Mouse (Mus musculus) CH12.LX (cell line): Measurements from ENCODE around the gene Smox. TPM values are rescaled to one million over a fixed set of nuclear protein-coding genes. Genes with fewer than 3 reads are reported as not detected.

Source experiments
- DNase-seq: peaks from one replicate; pipeline ENCODE4 v3.0.0-alpha.2; 2013; ENCODE audit errors: extremely low read depth
- H3K27ac ChIP-seq: 2 replicates; pipeline ENCODE4 v1.5.1; 2012; ENCODE audit warnings: low read depth, mild to moderate bottlenecking, control low read depth, moderate library complexity; ENCODE audit not compliant: insufficient read depth
- H3K27me3 ChIP-seq: replicated peaks from 2 replicates; pipeline ENCODE3; 2012; ENCODE audit warnings: inconsistent platforms
- H3K36me3 ChIP-seq, 2 experiments: replicated peaks in 1 of 2; 2 replicates each; pipeline versions ENCODE3 to v1.6.1; 2012; ENCODE audit warnings: inconsistent platforms in 1 of 2, low read length in 1 of 2, mild to moderate bottlenecking in 1 of 2, mixed read lengths in 1 of 2, moderate library complexity in 1 of 2; ENCODE audit not compliant: control insufficient read depth in 1 of 2, insufficient read depth in 1 of 2
- H3K4me1 ChIP-seq, 2 experiments: 2 replicates each; pipeline ENCODE4 v1.6.1; 2012; ENCODE audit warnings: inconsistent platforms in 1 of 2, moderate library complexity in 1 of 2; ENCODE audit not compliant: insufficient read depth in 2 of 2, control insufficient read depth in 1 of 2
- H3K4me2 ChIP-seq: 2 replicates; pipeline ENCODE4 v1.6.1; 2012; ENCODE audit warnings: low read depth, mild to moderate bottlenecking, control low read depth; ENCODE audit not compliant: poor library complexity, insufficient read depth, severe bottlenecking
- H3K4me3 ChIP-seq, 3 experiments: fragments of 150-350 bp in 1 of 3; sonication (generic) in 1 of 3; replicated peaks in 1 of 3; 2 replicates each; pipeline versions ENCODE3 to v1.5.1; 2011 to 2012; ENCODE audit warnings: low read depth in 2 of 3, low read length in 2 of 3, mild to moderate bottlenecking in 2 of 3, moderate library complexity in 2 of 3, control low read depth in 1 of 3, improper control_type of control experiment in 1 of 3, inconsistent platforms in 1 of 3, mixed read lengths in 1 of 3; ENCODE audit not compliant: poor library complexity in 1 of 3
- H3K79me2 ChIP-seq: replicated peaks from 2 replicates; pipeline ENCODE4 v1.6.1; 2012; ENCODE audit warnings: mild to moderate bottlenecking, moderate library complexity; ENCODE audit not compliant: control insufficient read depth, poor library complexity, insufficient read depth, severe bottlenecking; ENCODE audit errors: extremely low read depth
- H3K9ac ChIP-seq: 2 replicates; pipeline ENCODE4 v1.6.1; 2012; ENCODE audit warnings: low read depth, mild to moderate bottlenecking, control low read depth, moderate library complexity; ENCODE audit not compliant: insufficient read depth
- H3K9me3 ChIP-seq: replicated peaks from 2 replicates; pipeline ENCODE3; 2012; ENCODE audit warnings: low read length, inconsistent platforms, mixed read lengths
- IRF4 ChIP-seq: IDR thresholded peaks from 2 replicates; pipeline ENCODE4 v1.6.1; 2014; ENCODE audit warnings: low read depth, mild to moderate bottlenecking, inconsistent platforms, low read length, improper control_type of control experiment
- JUND ChIP-seq: conservative IDR thresholded peaks from 2 replicates; pipeline ENCODE4 v1.6.1; 2011; ENCODE audit warnings: low read depth, low read length, improper control_type of control experiment
- MAFK ChIP-seq: IDR thresholded peaks from 2 replicates; pipeline ENCODE4 v1.6.1; 2011; ENCODE audit warnings: low read length, improper control_type of control experiment; ENCODE audit not compliant: insufficient replicate concordance
- MAX ChIP-seq: IDR thresholded peaks from 2 replicates; pipeline ENCODE4 v1.6.1; 2011; ENCODE audit warnings: low read length, improper control_type of control experiment
- NELFE ChIP-seq: IDR thresholded peaks from 2 replicates; pipeline ENCODE4 v1.6.1; 2011; ENCODE audit warnings: low read depth, low read length, improper control_type of control experiment
- SMC3 ChIP-seq: IDR thresholded peaks from 2 replicates; pipeline ENCODE4 v1.6.1; 2011; ENCODE audit warnings: low read depth, low read length, improper control_type of control experiment
- dilution Hi-C: fragments of 300-500 bp; cut with MboI; formaldehyde crosslinking; loops from 2 replicates; pipeline ENCODE4 v1.14.3; 2020; ENCODE audit warnings: low sequenced_read_pairs; ENCODE audit not compliant: extremely low pct_unique_long_range_greater_than_20kb, extremely low pct_ligation_motif_present
- in situ Hi-C: fragments of 300-500 bp; cut with MboI; formaldehyde crosslinking; loops from 3 replicates; pipeline ENCODE4 v1.14.3; 2019; ENCODE audit warnings: low sequenced_read_pairs, low pct_ligation_motif_present, low pct_unique_long_range_greater_than_20kb, mixed read lengths
- polyA plus RNA-seq: library from polyadenylated mRNA; unstranded; fragments of >175 nt; gene quantifications from 2 replicates; pipeline ENCODE4 v1.2.1, GENCODE M21; 2012; ENCODE audit warnings: low read depth; ENCODE audit not compliant: insufficient read length
- total RNA-seq, 2 experiments: library from RNA; depleted of rRNA; stranded (reverse); fragments of 300-350 nt in 1 of 2; fragments of >200 nt in 1 of 2; gene quantifications; 2 replicates each; pipeline ENCODE4 v1.2.3; 2012 to 2014

Gene Smox
- total and polyA plus RNA-seq, 3 experiments = 3.3 to 7.6 (median 4.4) TPM

DNA sequence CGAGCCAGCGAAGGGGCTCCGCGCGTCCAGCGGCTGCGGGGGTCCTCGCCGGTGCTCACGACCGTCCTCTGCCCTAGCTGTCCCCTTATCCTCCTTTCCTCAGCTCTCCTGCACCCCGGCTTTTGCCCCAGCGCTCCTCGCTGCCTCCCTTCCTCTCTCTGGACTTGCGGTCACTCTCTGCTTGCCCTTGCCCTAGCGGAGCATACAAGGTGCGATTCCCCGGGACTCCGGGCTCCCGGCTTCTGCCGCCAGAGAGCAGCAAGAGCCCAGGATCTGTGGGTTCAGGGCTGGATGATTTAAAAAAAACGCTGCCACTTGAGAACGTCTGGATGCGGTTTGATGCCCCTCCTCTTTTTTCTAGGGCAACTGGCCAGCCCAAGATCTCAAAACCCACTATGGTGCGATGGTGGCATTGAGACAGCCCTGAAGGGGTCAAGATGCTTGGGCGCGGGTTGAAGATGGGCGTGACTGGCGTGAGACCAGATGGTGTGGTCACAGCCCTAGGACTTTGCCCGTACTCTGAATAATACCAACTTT is 71.4 kb downstream of the Smox start:
- no peak overlapping the region for H3K4me3 ChIP-seq
- in situ Hi-C loops = no loop called here

More for the DNA sequence above, 71.4 kb downstream of the Smox start:
- H3K4me2 ChIP-seq = no peak overlapping the region
- H3K9ac ChIP-seq = no peak overlapping the region
- H3K4me1 ChIP-seq = peaks cover 0 to 3% of the 10 kb centered on the region in 2 experiments; a peak in 2 of 4 replicates
- H3K36me3 ChIP-seq = no peaks in the 10 kb centered on the region
- no peak for TF ChIP-seq MAFK
- no peak for TF ChIP-seq SMC3
- no peak for TF ChIP-seq MAX
- no peak for TF ChIP-seq IRF4
- TF ChIP-seq NELFE = no peak
- TF ChIP-seq JUND = no peak
- peaks cover 14% of the 10 kb centered on the region for H3K9me3 ChIP-seq
- dilution Hi-C loops = no loop called here
- H3K27me3 ChIP-seq = peaks cover 53% of the 10 kb centered on the region
- H3K27ac ChIP-seq = no peak overlapping the region
- no peaks in the 10 kb centered on the region for H3K79me2 ChIP-seq
- no peak for DNase-seq

Other genes starting within 250 kb of the Smox start
- gene Pank2, start 229.0 kb upstream of the Smox start, total RNA-seq (2012; rRNA removed) = 16.6 and 19.0 TPM in 2 replicates
- gene Pank2, start 229.0 kb upstream of the Smox start, total RNA-seq (2014; rRNA removed) = 25.6 and 28.6 TPM in 2 replicates
- gene Pank2, start 229.0 kb upstream of the Smox start, polyA plus RNA-seq = 34.7 and 43.2 TPM in 2 replicates
- 3.4 and 3.9 TPM in 2 replicates for gene Rnf24, start 138.6 kb upstream of the Smox start, total RNA-seq (2012; rRNA removed)
- 3.5 and 3.9 TPM in 2 replicates for gene Rnf24, start 138.6 kb upstream of the Smox start, total RNA-seq (2014; rRNA removed)
- gene Rnf24, start 138.6 kb upstream of the Smox start, polyA plus RNA-seq = 11.8 and 14.7 TPM in 2 replicates
- gene Adra1d, start 70.8 kb downstream of the Smox start, total RNA-seq (2012; rRNA removed) = not detected in 2 replicates
- gene Adra1d, start 70.8 kb downstream of the Smox start, total RNA-seq (2014; rRNA removed) = not detected in 2 replicates
- not detected in 2 replicates for gene Adra1d, start 70.8 kb downstream of the Smox start, polyA plus RNA-seq